ENCODE assay signal across 10 mouse cellular contexts in the genomic region with DNA sequence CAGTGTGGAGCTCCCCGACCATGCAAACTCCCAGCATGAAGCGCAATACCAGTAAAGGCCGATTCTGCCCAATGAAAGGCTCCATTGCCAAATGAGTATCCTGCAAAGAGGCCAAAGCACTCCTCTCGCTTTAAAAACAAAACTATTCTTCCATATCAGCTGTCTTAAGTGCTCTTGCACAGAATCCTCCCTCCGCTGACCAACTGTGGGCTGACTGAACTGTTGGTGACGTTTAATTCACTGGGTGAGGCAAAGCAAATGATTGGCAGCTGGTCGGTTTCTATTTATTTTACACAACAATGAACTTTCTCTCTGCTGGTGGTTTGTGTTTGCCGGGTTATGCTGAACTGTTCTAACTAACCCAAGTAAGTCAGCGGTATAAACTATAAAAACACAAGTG. TPM values are rescaled to one million over a fixed set of nuclear protein-coding genes. Genes with fewer than 3 reads are reported as not detected.
A peak's percentile ranks its signal among the peaks of the same experiment; 100 is the strongest.
DNase-seq lines count a peak whose midpoint lies in the region; ATAC-seq and TF ChIP-seq lines count a peak whose summit lies in the region.
"Had no signal": no experiment of that assay in that cellular context is flagged by ENCODE, and none has a peak within 500 bp of the region (broad histone marks: within the 10 kb centered on the region; RNA-seq: fewer than 3 reads in every experiment).

No protein-coding gene starts in this region.

- H3K9me3 ChIP-seq in midbrain, embryonic 14.5 days (ENCODE audit: control insufficient read depth, low read length): no peaks in the 10 kb centered on the region
- no peaks in the 10 kb centered on the region for H3K9me3 ChIP-seq in midbrain, embryonic 16.5 days (replicated peaks; ENCODE audit: control insufficient read depth, low read length, poor library complexity, severe bottlenecking)
- no peaks in the 10 kb centered on the region for H3K9me3 ChIP-seq in liver, embryonic 11.5 days (ENCODE audit: control insufficient read depth, low read length)
- no peaks in the 10 kb centered on the region for H3K9me3 ChIP-seq in stomach, postnatal 0 days (ENCODE audit: control insufficient read depth, low read length)
- H3K9me3 ChIP-seq: forebrain, embryonic 13.5 days had no signal

- TF ChIP-seq POLR2A in heart, adult 2 months (IDR thresholded peaks at IDR 0.05; ENCODE audit: insufficient read depth, low read depth, low read length): no peak

- no peak overlapping the region for H3K9ac ChIP-seq in heart, adult 2 months (ENCODE audit: low read depth, low read length)
- H3K9ac ChIP-seq in midbrain, embryonic 14.5 days (replicated peaks; ENCODE audit: low read length): no peak overlapping the region
- no peak overlapping the region for H3K9ac ChIP-seq in midbrain, embryonic 16.5 days (ENCODE audit: low read depth, low read length)
- 0 out of 2 replicates have a peak overlapping the region, but pooled peaks have one; percentile 16 for H3K9ac ChIP-seq in liver, embryonic 11.5 days (ENCODE audit: low read depth, low read length)
- H3K9ac ChIP-seq in stomach, postnatal 0 days (ENCODE audit: low read length): no peak overlapping the region
- H3K9ac ChIP-seq: forebrain, embryonic 13.5 days had no signal

- ATAC-seq in midbrain, embryonic 14.5 days (ENCODE audit: low FRiP score, low TSS enrichment): no peak
- no peak for ATAC-seq in midbrain, embryonic 16.5 days
- no peak for ATAC-seq in liver, embryonic 11.5 days (replicated peaks; ENCODE audit: low FRiP score)
- no peak for ATAC-seq in stomach, postnatal 0 days (ENCODE audit: low FRiP score, low TSS enrichment)
- ATAC-seq: forebrain, embryonic 13.5 days had no signal

- H3K79me2 ChIP-seq in heart, adult 2 months (replicated peaks; ENCODE audit: control insufficient read depth, insufficient read depth, low read length): 0 out of 2 replicates have a peak, but pooled peaks cover 2% of the 10 kb centered on the region

- no peaks in the 10 kb centered on the region; the same call in 1 of the 2 replicates for H3K36me3 ChIP-seq in heart, adult 2 months (ENCODE audit: control insufficient read depth, insufficient read depth, low read length)
- no peaks in the 10 kb centered on the region for H3K36me3 ChIP-seq in midbrain, embryonic 14.5 days (ENCODE audit: control insufficient read depth, insufficient read depth, low read length)
- no peaks in the 10 kb centered on the region for H3K36me3 ChIP-seq in midbrain, embryonic 16.5 days (ENCODE audit: control insufficient read depth, insufficient read depth, low read length)
- no peaks in the 10 kb centered on the region for H3K36me3 ChIP-seq in liver, embryonic 11.5 days (ENCODE audit: control insufficient read depth, insufficient read depth, low read length)
- H3K36me3 ChIP-seq in stomach, postnatal 0 days (ENCODE audit: control insufficient read depth, insufficient read depth, low read length): no peaks in the 10 kb centered on the region

- H3K4me3 ChIP-seq in heart, adult 2 months: no peak overlapping the region
- H3K4me3 ChIP-seq in midbrain, embryonic 14.5 days (replicated peaks; ENCODE audit: low read depth, low read length): no peak overlapping the region
- H3K4me3 ChIP-seq in midbrain, embryonic 16.5 days (ENCODE audit: low read depth, low read length): no peak overlapping the region
- H3K4me3 ChIP-seq in liver, embryonic 11.5 days (ENCODE audit: low read depth, low read length): no peak overlapping the region
- H3K4me3 ChIP-seq in stomach, postnatal 0 days (ENCODE audit: low read depth, low read length): no peak overlapping the region
- H3K4me3 ChIP-seq: forebrain, embryonic 13.5 days had no signal

- H3K4me1 ChIP-seq in heart, adult 2 months (ENCODE audit: control insufficient read depth, insufficient read depth, low read length): peaks cover 4% of the 10 kb centered on the region
- peaks cover 13% of the 10 kb centered on the region for H3K4me1 ChIP-seq in midbrain, embryonic 14.5 days (ENCODE audit: control insufficient read depth, insufficient read depth, low read length)
- H3K4me1 ChIP-seq in midbrain, embryonic 16.5 days (ENCODE audit: control insufficient read depth, insufficient read depth, low read length): peaks cover 21% of the 10 kb centered on the region
- peaks cover 35% of the 10 kb centered on the region for H3K4me1 ChIP-seq in liver, embryonic 11.5 days (replicated peaks; ENCODE audit: control insufficient read depth, insufficient read depth, low read length)
- no peaks in the 10 kb centered on the region for H3K4me1 ChIP-seq in stomach, postnatal 0 days (replicated peaks; ENCODE audit: control insufficient read depth, insufficient read depth)

- H3K27ac ChIP-seq in heart, adult 2 months: peak overlapping the region; percentile 31
- H3K27ac ChIP-seq in midbrain, embryonic 14.5 days (replicated peaks; ENCODE audit: low read depth, low read length): no peak overlapping the region
- H3K27ac ChIP-seq in midbrain, embryonic 16.5 days (ENCODE audit: low read length): no peak overlapping the region
- H3K27ac ChIP-seq in liver, embryonic 11.5 days (ENCODE audit: low read depth, low read length): no peak overlapping the region; the same call in 1 of the 2 replicates
- no peak overlapping the region for H3K27ac ChIP-seq in stomach, postnatal 0 days (replicated peaks)
- H3K27ac ChIP-seq: forebrain, embryonic 13.5 days had no signal

- H3K4me2 ChIP-seq in midbrain, embryonic 14.5 days (ENCODE audit: low read length): no peak overlapping the region
- no peak overlapping the region for H3K4me2 ChIP-seq in midbrain, embryonic 16.5 days (ENCODE audit: low read length)
- H3K4me2 ChIP-seq in liver, embryonic 11.5 days: peak overlapping the region; percentile 35
- no peak overlapping the region for H3K4me2 ChIP-seq in stomach, postnatal 0 days (replicated peaks; ENCODE audit: low read depth)
- H3K4me2 ChIP-seq: forebrain, embryonic 13.5 days had no signal

- TF ChIP-seq CTCF in heart, adult 2 months (IDR thresholded peaks at IDR 0.05): no peak
- TF ChIP-seq CTCF in stomach, postnatal 0 days (IDR thresholded peaks at IDR 0.05; ENCODE audit: low read depth): no peak

- 37% methylated on average over 9 of the region's 9 CpGs for WGBS in heart, adult 2 months
- 20% methylated on average over 9 of the region's 9 CpGs for WGBS in midbrain, embryonic 14.5 days
- WGBS in midbrain, embryonic 16.5 days: 21% methylated on average over 9 of the region's 9 CpGs
- WGBS in liver, embryonic 11.5 days: 55% methylated on average over 9 of the region's 9 CpGs
- WGBS in stomach, postnatal 0 days: 48% methylated on average over 9 of the region's 9 CpGs

- DNase-seq in heart, adult 2 months: no peak
- DNase-seq in heart, adult 9 months (ENCODE audit: low spot score in 2 of 2): no peak
- DNase-seq in midbrain, embryonic 14.5 days: peak; percentile 18
- peak; percentile 31 for DNase-seq in liver, embryonic 11.5 days (ENCODE audit: low spot score)
- DNase-seq in stomach, postnatal 0 days (ENCODE audit: low spot score): peak; percentile 69
- DNase-seq in gastrocnemius, postnatal 10 days: no peak
- DNase-seq in kidney, postnatal 25 days: no peak

- TF ChIP-seq EP300 in heart, adult 2 months (IDR thresholded peaks at IDR 0.05; ENCODE audit: insufficient read depth, low read depth, low read length): no peak
- TF ChIP-seq EP300 in stomach, postnatal 0 days (optimal IDR thresholded peaks at IDR 0.05): no peak

- intact Hi-C loops in heart, adult 2 months (cut with DNase I): no loop called here

- no peaks in the 10 kb centered on the region for H3K27me3 ChIP-seq in heart, adult 2 months (ENCODE audit: control insufficient read depth, insufficient read depth, low read length)
- H3K27me3 ChIP-seq in midbrain, embryonic 14.5 days (ENCODE audit: control insufficient read depth, insufficient read depth, low read length): peaks cover 8% of the 10 kb centered on the region; the same call in 1 of the 2 replicates
- H3K27me3 ChIP-seq in midbrain, embryonic 16.5 days (ENCODE audit: control insufficient read depth, insufficient read depth, low read depth, low read length): no peaks in the 10 kb centered on the region
- H3K27me3 ChIP-seq in liver, embryonic 11.5 days (replicated peaks; ENCODE audit: control insufficient read depth, insufficient read depth, low read length): no peaks in the 10 kb centered on the region
- no peaks in the 10 kb centered on the region for H3K27me3 ChIP-seq in stomach, postnatal 0 days (ENCODE audit: control insufficient read depth, insufficient read depth, low read length)
- H3K27me3 ChIP-seq: CH12.LX; forebrain, embryonic 13.5 days had no signal

RNA-seq across cellular contexts. Expression of a gene that starts 15.2 kb away (rescaled TPM):
- total RNA-seq in heart, adult 2 months (2021): 10 to 100 TPM; 24.5 to 27.7 TPM
- 12.9 and 17.8 TPM in 2 replicates for polyA plus RNA-seq in heart, adult 2 months (2012; rRNA removed)
- 21.9 and 29.5 TPM in 2 replicates for polyA plus RNA-seq in midbrain, embryonic 14.5 days (2014; fragmentation: Nextera tagmentation; extraction: Ambion mirVana)
- 29.9 TPM in 2 replicates for polyA plus RNA-seq in midbrain, embryonic 16.5 days (2015; fragmentation: Nextera tagmentation; extraction: Ambion mirVana)
- 46.3 and 51.9 TPM in 2 replicates for polyA plus RNA-seq in liver, embryonic 11.5 days (2014; fragmentation: Nextera tagmentation; extraction: Ambion mirVana)
- 19.2 and 21.1 TPM in 2 replicates for polyA plus RNA-seq in stomach, postnatal 0 days (2015; fragmentation: Nextera tagmentation; extraction: Ambion mirVana)
- 10 to 100 TPM; 17.1 to 24.3 TPM for total RNA-seq in gastrocnemius, postnatal 10 days (2021)

Comparison
In these comparisons a context has a peak if more than half of its experiments do, and no peak if none do; other contexts are left out.
1. DNase-seq: peak in midbrain, embryonic 14.5 days (single experiment), liver, embryonic 11.5 days (single experiment) and stomach, postnatal 0 days (single experiment); none in heart, adult 2 months (0 of 2), heart, adult 9 months (0 of 2), gastrocnemius, postnatal 10 days (single experiment) and kidney, postnatal 25 days (0 of 2).